Mouse (Mus musculus) MN1 (cell line): ENCODE measurements around the gene Ace3.

Source experiments
- DNase-seq: peaks from one replicate; pipeline ENCODE4 v3.0.0-alpha.2; 2016; ENCODE audit warnings: low spot score

The Ace3 gene

GRCm38 (mm10) chr11:105994375-105994774 lies at the start of gene Ace3:
Ace3 (plus strand) TSS chr11:105994675.
- no peak for DNase-seq

GRCm38 (mm10) chr11:105944770-105945672 lies 49.5 kb upstream of the Ace3 start:
- DNase-seq: peak; percentile 54

- no peak for DNase-seq
These were observed 47.8 kb upstream of the Ace3 start for GRCm38 (mm10) chr11:105946694-105947154.

GRCm38 (mm10) chr11:105948255-105948654 lies 46.2 kb upstream of the Ace3 start:
- no peak for DNase-seq

- no peak for DNase-seq
These were observed 44.0 kb upstream of the Ace3 start for GRCm38 (mm10) chr11:105950519-105950918.

GRCm38 (mm10) chr11:105951601-105952044 lies 42.9 kb upstream of the Ace3 start:
- DNase-seq: no peak

GRCm38 (mm10) chr11:105952111-105952510 lies 42.4 kb upstream of the Ace3 start:
- DNase-seq: no peak

- no peak for DNase-seq
These were observed 41.5 kb upstream of the Ace3 start, which contains the start of gene Cyb561 for GRCm38 (mm10) chr11:105952911-105953386. Cyb561 (minus strand) TSS chr11:105953336.

GRCm38 (mm10) chr11:105953402-105953801 lies 41.1 kb upstream of the Ace3 start:
- DNase-seq: peak; percentile 89

GRCm38 (mm10) chr11:105955815-105956430 lies 38.6 kb upstream of the Ace3 start:
- no peak for DNase-seq

- DNase-seq: no peak
These were observed 37.0 kb upstream of the Ace3 start for GRCm38 (mm10) chr11:105957501-105957900.

- DNase-seq: no peak
These were observed 35.9 kb upstream of the Ace3 start for GRCm38 (mm10) chr11:105958566-105958965.

GRCm38 (mm10) chr11:105959355-105959754 lies 35.1 kb upstream of the Ace3 start:
- DNase-seq: peak; percentile 61

GRCm38 (mm10) chr11:105964691-105965090 lies 29.8 kb upstream of the Ace3 start:
- no peak for DNase-seq

- no peak for DNase-seq
These were observed 28.2 kb upstream of the Ace3 start for GRCm38 (mm10) chr11:105966288-105966687.

GRCm38 (mm10) chr11:105967741-105968574 lies 26.5 kb upstream of the Ace3 start, which contains the start of gene Ace:
Ace (plus strand) TSS chr11:105967945.
- DNase-seq: peak; percentile 58

GRCm38 (mm10) chr11:105968948-105969347 lies 25.5 kb upstream of the Ace3 start:
- no peak for DNase-seq

GRCm38 (mm10) chr11:105969516-105969915 lies 25.0 kb upstream of the Ace3 start:
- peak; percentile 48 for DNase-seq

GRCm38 (mm10) chr11:105974593-105974992 lies 19.9 kb upstream of the Ace3 start:
- no peak for DNase-seq

- no peak for DNase-seq
These were observed 19.4 kb upstream of the Ace3 start for GRCm38 (mm10) chr11:105975050-105975449.

- DNase-seq: no peak
These were observed 18.8 kb upstream of the Ace3 start for GRCm38 (mm10) chr11:105975636-105976035.

GRCm38 (mm10) chr11:105978232-105978631 lies 16.2 kb upstream of the Ace3 start:
- no peak for DNase-seq
